Mouse (Mus musculus) liver, embryonic 14.5 days (tissue): ENCODE results near the gene Eef1akmt2.

Source experiments
- CTCF ChIP-seq: IDR thresholded peaks from 2 replicates; pipeline ENCODE4 v1.5.1; 2016; ENCODE audit warnings: antibody characterized with exemption, low read depth, control low read depth
- EP300 ChIP-seq: IDR thresholded peaks from 2 replicates; pipeline ENCODE4 v1.6.1; 2016; ENCODE audit warnings: antibody characterized with exemption, low read depth

- TF ChIP-seq EP300 = no peak
- TF ChIP-seq CTCF = no peak
These were observed 888 bp upstream of the Eef1akmt2 start for GRCm38 (mm10) chr7:132853361-132853760.
